Mouse (Mus musculus) heart, postnatal 4 days (tissue): ENCODE data around the gene Eps8. TPM values are rescaled to one million over a fixed set of nuclear protein-coding genes. Genes with fewer than 3 reads are reported as not detected.
A peak's percentile ranks its signal among the peaks of the same experiment; 100 is the strongest.
"Not testable (repeated sequence)": the region's sequence is repeated elsewhere in the genome, so short reads cannot be mapped to it uniquely, and the experiment has no call there.

ENCODE experiments used
- DNase-seq: peaks from one replicate; pipeline ENCODE4 v3.0.0; 2021
- total RNA-seq, 2 experiments: library from RNA; stranded (reverse); gene quantifications; 2 replicates each; pipeline ENCODE4 v1.2.3; 2021

Eps8 gene
- total RNA-seq, 2 experiments from 2014 or later = 20.4 to 20.8 TPM

- DNase-seq = no peak
Observed at GRCm38 (mm10) chr6:137509341-137510045, 145.2 kb downstream of the Eps8 start.

- DNase-seq = no peak
Observed at GRCm38 (mm10) chr6:137508936-137509335, 145.7 kb downstream of the Eps8 start.

- DNase-seq = no peak
Observed at GRCm38 (mm10) chr6:137506563-137506962, 148.1 kb downstream of the Eps8 start.

- DNase-seq = no peak
Observed at GRCm38 (mm10) chr6:137505555-137506227, 149.0 kb downstream of the Eps8 start.

- no peak for DNase-seq
Observed at GRCm38 (mm10) chr6:137504052-137504451, 150.6 kb downstream of the Eps8 start.

GRCm38 (mm10) chr6:137503462-137503861 is 151.2 kb downstream of the Eps8 start:
- DNase-seq = no peak

- DNase-seq = no peak
Observed at GRCm38 (mm10) chr6:137503009-137503408, 151.7 kb downstream of the Eps8 start.

GRCm38 (mm10) chr6:137498781-137499180 is 155.9 kb downstream of the Eps8 start:
- DNase-seq = peak; percentile 26

- DNase-seq = no peak
Observed at GRCm38 (mm10) chr6:137497208-137497835, 157.4 kb downstream of the Eps8 start.

- no peak for DNase-seq
Observed at GRCm38 (mm10) chr6:137496562-137496961, 158.1 kb downstream of the Eps8 start.

- DNase-seq = no peak
Observed at GRCm38 (mm10) chr6:137495233-137495632, 159.4 kb downstream of the Eps8 start.

- DNase-seq = no peak
Observed at GRCm38 (mm10) chr6:137494801-137495200, 159.9 kb downstream of the Eps8 start.

- no peak for DNase-seq
Observed at GRCm38 (mm10) chr6:137494136-137494475, 160.6 kb downstream of the Eps8 start.

- no peak for DNase-seq
Observed at GRCm38 (mm10) chr6:137493211-137494135, 161.2 kb downstream of the Eps8 start.

- no peak for DNase-seq
Observed at GRCm38 (mm10) chr6:137492582-137492981, 162.1 kb downstream of the Eps8 start.

GRCm38 (mm10) chr6:137491659-137492058 is 163.0 kb downstream of the Eps8 start:
- DNase-seq = no peak

GRCm38 (mm10) chr6:137490115-137490514 is 164.6 kb downstream of the Eps8 start:
- no peak for DNase-seq

- DNase-seq = peak; percentile 46
Observed at GRCm38 (mm10) chr6:137487443-137487842, 167.2 kb downstream of the Eps8 start.

- DNase-seq = no peak
Observed at GRCm38 (mm10) chr6:137482891-137483290, 171.8 kb downstream of the Eps8 start.

GRCm38 (mm10) chr6:137475695-137476094 is 179.0 kb downstream of the Eps8 start:
- not testable (repeated sequence) for DNase-seq

GRCm38 (mm10) chr6:137473433-137473832 is 181.2 kb downstream of the Eps8 start:
- DNase-seq = no peak

- DNase-seq = no peak
Observed at GRCm38 (mm10) chr6:137472129-137472528, 182.5 kb downstream of the Eps8 start.
